Mouse (Mus musculus) neural tube, embryonic 15.5 days (tissue): ENCODE results near the gene Mroh9. TPM values are rescaled to one million over a fixed set of nuclear protein-coding genes. Genes with fewer than 3 reads are reported as not detected.

ENCODE experiments used
- ATAC-seq: fragments of 200-750 bp; cut with Nextera tagmentation; 2 replicates; pipeline ENCODE4 v1.8.0; 2017; ENCODE audit warnings: mild to moderate bottlenecking, moderate TSS enrichment, moderate library complexity; ENCODE audit not compliant: low FRiP score
- H3K27ac ChIP-seq: fragments of 300-500 bp; sonication (generic); replicated peaks from 2 replicates; pipeline ENCODE4 v1.5.1; 2015; ENCODE audit warnings: mild to moderate bottlenecking, inconsistent platforms
- H3K27me3 ChIP-seq: fragments of 300-500 bp; sonication (generic); replicated peaks from 2 replicates; pipeline ENCODE4 v1.6.1; 2015; ENCODE audit warnings: inconsistent platforms
- H3K36me3 ChIP-seq: fragments of 300-500 bp; sonication (generic); 2 replicates; pipeline ENCODE4 v1.6.1; 2015; ENCODE audit warnings: inconsistent platforms
- H3K4me1 ChIP-seq: fragments of 300-500 bp; sonication (generic); 2 replicates; pipeline ENCODE4 v1.6.1; 2015; ENCODE audit warnings: inconsistent platforms
- H3K4me2 ChIP-seq: fragments of 300-500 bp; sonication (generic); 2 replicates; pipeline ENCODE4 v1.6.1; 2015; ENCODE audit warnings: inconsistent platforms, mild to moderate bottlenecking, moderate library complexity
- H3K4me3 ChIP-seq: fragments of 300-500 bp; sonication (generic); replicated peaks from 2 replicates; pipeline ENCODE4 v1.5.1; 2015; ENCODE audit warnings: mild to moderate bottlenecking, inconsistent platforms
- H3K9ac ChIP-seq: fragments of 300-500 bp; sonication (generic); replicated peaks from 2 replicates; pipeline ENCODE4 v1.6.1; 2015; ENCODE audit warnings: mild to moderate bottlenecking, inconsistent platforms
- H3K9me3 ChIP-seq: fragments of 300-500 bp; sonication (generic); replicated peaks from 2 replicates; pipeline ENCODE4 v1.6.1; 2016; ENCODE audit warnings: inconsistent platforms
- WGBS: fragments of 180-500 bp; shearing (Covaris S2); methylation state at CpG from one replicate; pipeline ENCODE4 v1.1.7; 2015; ENCODE audit warnings: mixed read lengths; 5-methylcytosine and 5-hydroxymethylcytosine counted together
- polyA plus RNA-seq: library from polyadenylated mRNA; unstranded; fragments of >200 nt; fragmentation: Nextera tagmentation; extraction: Ambion mirVana; gene quantifications from 2 replicates; pipeline ENCODE4 v1.2.1, GENCODE M21; 2015

The Mroh9 gene
- polyA plus RNA-seq, 1 experiment from 2014 or later: not detected

- no peak for ATAC-seq
- Histone ChIP-seq H3K27me3 (no peaks in the 10 kb centered on the region), H3K4me3 (no peak overlapping the region), H3K9ac (no peak overlapping the region), H3K4me1 (no peaks in the 10 kb centered on the region), H3K36me3 (no peaks in the 10 kb centered on the region), H3K9me3 (no peaks in the 10 kb centered on the region), H3K27ac (no peak overlapping the region), H3K4me2 (no peak overlapping the region)
- WGBS: 34% methylated on average over 2 of the region's 2 CpGs
Measured at GRCm38 (mm10) chr1:163057363-163057762, 28.1 kb downstream of the Mroh9 start.

DNA sequence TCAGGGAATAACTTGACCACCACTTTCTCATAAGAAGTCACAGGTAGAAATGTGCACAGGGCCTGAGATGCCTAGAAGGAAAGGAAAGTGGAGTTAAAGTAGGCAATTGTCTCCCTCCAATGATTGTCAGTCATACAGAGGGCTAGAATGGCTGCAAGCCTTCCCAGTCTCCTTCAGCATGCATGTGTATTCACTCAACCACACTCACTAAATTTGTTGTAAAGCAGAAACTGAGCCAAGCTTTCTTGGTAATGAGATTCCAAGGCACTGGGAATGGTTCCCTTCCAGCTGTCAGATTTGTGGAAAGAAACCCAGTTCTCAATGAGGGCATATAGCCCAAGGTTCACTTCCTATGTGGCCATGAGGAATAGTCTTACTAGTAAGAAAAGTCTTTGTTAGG, 29.8 kb downstream of the Mroh9 start:
- no peak overlapping the region for H3K4me2 ChIP-seq
- H3K27ac ChIP-seq: no peak overlapping the region
- H3K36me3 ChIP-seq: no peaks in the 10 kb centered on the region
- H3K4me1 ChIP-seq: no peaks in the 10 kb centered on the region
- H3K9ac ChIP-seq: no peak overlapping the region
- H3K9me3 ChIP-seq: no peaks in the 10 kb centered on the region
- no peaks in the 10 kb centered on the region for H3K27me3 ChIP-seq
- ATAC-seq: no peak
- no peak overlapping the region for H3K4me3 ChIP-seq

GRCm38 (mm10) chr1:163023075-163023474, 62.4 kb downstream of the Mroh9 start:
- no peaks in the 10 kb centered on the region for H3K36me3 ChIP-seq
- no peak overlapping the region for H3K9ac ChIP-seq
- no peaks in the 10 kb centered on the region for H3K4me1 ChIP-seq
- H3K27me3 ChIP-seq: no peaks in the 10 kb centered on the region
- ATAC-seq: no peak
- H3K27ac ChIP-seq: no peak overlapping the region
- no peaks in the 10 kb centered on the region for H3K9me3 ChIP-seq
- no peak overlapping the region for H3K4me3 ChIP-seq
- H3K4me2 ChIP-seq: no peak overlapping the region

- no peaks in the 10 kb centered on the region for H3K4me1 ChIP-seq
- no peak overlapping the region for H3K9ac ChIP-seq
- no peak overlapping the region for H3K4me2 ChIP-seq
- 88% methylated on average over 3 of the region's 3 CpGs for WGBS
- no peak overlapping the region for H3K4me3 ChIP-seq
- H3K27ac ChIP-seq: no peak overlapping the region
- H3K27me3 ChIP-seq: no peaks in the 10 kb centered on the region
- no peaks in the 10 kb centered on the region for H3K36me3 ChIP-seq
- no peak for ATAC-seq
- no peaks in the 10 kb centered on the region for H3K9me3 ChIP-seq
Measured at GRCm38 (mm10) chr1:163009220-163009619, 76.2 kb downstream of the Mroh9 start.

- H3K9me3 ChIP-seq: no peaks in the 10 kb centered on the region
- no peaks in the 10 kb centered on the region for H3K36me3 ChIP-seq
- no peak for ATAC-seq
- no peaks in the 10 kb centered on the region for H3K27me3 ChIP-seq
- no peak overlapping the region for H3K9ac ChIP-seq
- WGBS: 93% methylated on average over 2 of the region's 2 CpGs
- no peak overlapping the region for H3K4me3 ChIP-seq
- no peak overlapping the region for H3K4me2 ChIP-seq
- no peak overlapping the region for H3K27ac ChIP-seq
- no peaks in the 10 kb centered on the region for H3K4me1 ChIP-seq
Measured at GRCm38 (mm10) chr1:163003496-163003895, 82.0 kb downstream of the Mroh9 start.

GRCm38 (mm10) chr1:163001271-163001829, 84.1 kb downstream of the Mroh9 start:
- 78% methylated on average over 4 of the region's 4 CpGs for WGBS
- Histone ChIP-seq H3K4me3 (no peak overlapping the region), H3K9ac (no peak overlapping the region), H3K27ac (no peak overlapping the region), H3K4me1 (no peaks in the 10 kb centered on the region), H3K36me3 (no peaks in the 10 kb centered on the region), H3K27me3 (no peaks in the 10 kb centered on the region), H3K4me2 (no peak overlapping the region), H3K9me3 (no peaks in the 10 kb centered on the region)
- no peak for ATAC-seq

GRCm38 (mm10) chr1:162987546-162987945, 97.9 kb downstream of the Mroh9 start:
- H3K4me3 ChIP-seq: no peak overlapping the region
- no peak overlapping the region for H3K4me2 ChIP-seq
- no peak overlapping the region for H3K27ac ChIP-seq
- no peaks in the 10 kb centered on the region for H3K4me1 ChIP-seq
- no peaks in the 10 kb centered on the region for H3K36me3 ChIP-seq
- no peak overlapping the region for H3K9ac ChIP-seq
- no peaks in the 10 kb centered on the region for H3K9me3 ChIP-seq
- no peak for ATAC-seq
- WGBS: 93% methylated on average over 3 of the region's 3 CpGs
- H3K27me3 ChIP-seq: no peaks in the 10 kb centered on the region

DNA sequence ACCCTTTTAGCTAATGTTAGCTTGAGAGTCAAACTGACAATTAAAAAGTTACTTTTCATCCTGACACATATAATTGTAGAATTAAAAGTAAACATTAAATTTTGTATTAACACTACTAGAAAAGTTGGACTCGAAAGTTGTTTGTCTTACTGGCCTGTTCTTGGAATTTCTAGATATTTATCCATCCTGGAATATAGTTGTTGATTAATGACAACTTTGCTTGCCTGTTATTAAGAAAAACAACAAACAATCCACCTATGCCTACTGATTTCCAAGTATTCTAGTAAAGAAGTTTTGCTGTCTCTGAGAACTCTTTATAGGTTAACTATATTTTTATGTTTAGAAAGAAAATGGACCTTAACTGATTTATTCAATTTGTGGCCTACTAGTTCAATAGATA, 98.7 kb downstream of the Mroh9 start:
- Histone ChIP-seq H3K9me3 (no peaks in the 10 kb centered on the region), H3K4me3 (no peak overlapping the region), H3K4me1 (no peaks in the 10 kb centered on the region), H3K4me2 (no peak overlapping the region), H3K36me3 (no peaks in the 10 kb centered on the region), H3K27ac (no peak overlapping the region), H3K9ac (no peak overlapping the region), H3K27me3 (no peaks in the 10 kb centered on the region)
- WGBS: 91% methylated on average over 1 of the region's 1 CpGs
- no peak for ATAC-seq

GRCm38 (mm10) chr1:162986121-162986748, 99.2 kb downstream of the Mroh9 start:
- Histone ChIP-seq H3K36me3 (no peaks in the 10 kb centered on the region), H3K4me3 (no peak overlapping the region), H3K4me1 (no peaks in the 10 kb centered on the region), H3K4me2 (no peak overlapping the region), H3K9me3 (no peaks in the 10 kb centered on the region), H3K9ac (no peak overlapping the region), H3K27ac (no peak overlapping the region), H3K27me3 (no peaks in the 10 kb centered on the region)
- ATAC-seq: no peak
- WGBS: 93% methylated on average over 2 of the region's 2 CpGs

DNA sequence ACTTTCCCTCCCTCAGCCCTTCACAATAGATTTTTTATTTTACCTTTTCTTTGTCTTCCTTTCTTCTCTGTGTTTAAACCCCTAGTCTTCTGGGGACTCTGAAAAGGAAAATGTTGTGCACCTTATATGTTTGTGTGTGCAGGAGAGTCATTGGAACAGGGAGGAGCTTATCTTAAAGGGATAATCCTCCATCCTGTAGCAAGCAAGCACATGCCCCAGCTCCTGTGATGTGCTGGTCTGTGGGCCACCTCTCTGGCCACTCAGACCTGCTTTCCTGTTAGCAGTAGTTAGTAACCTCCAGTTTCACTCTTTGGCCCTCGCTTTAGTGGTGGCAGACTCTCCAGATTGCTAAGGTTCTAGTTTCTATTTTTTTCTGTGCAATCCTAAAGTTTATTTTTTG, 101.0 kb downstream of the Mroh9 start, which contains the start of gene Fmo3:
Gene Fmo3 (minus strand): TSS at position 101 of the 400 bp plus-strand sequence.
- no peaks in the 10 kb centered on the region for H3K27me3 ChIP-seq
- no peak within 1 kb of the TSS for H3K4me3 ChIP-seq
- H3K9ac ChIP-seq: no peak within 1 kb of the TSS
- 86% methylated on average over 1 of the region's 1 CpGs for WGBS
- H3K27ac ChIP-seq: no peak within 1 kb of the TSS
- no peak within 1 kb of the TSS for H3K4me2 ChIP-seq
- ATAC-seq: no peak
- H3K36me3 ChIP-seq: no peaks in the 10 kb centered on the region
- H3K4me1 ChIP-seq: no peaks in the 10 kb centered on the region
- H3K9me3 ChIP-seq: no peaks in the 10 kb centered on the region
